Mouse (Mus musculus) cortical plate, adult 2 months (tissue): ENCODE measurements around the gene Selenov.

Experiments used
- CTCF ChIP-seq: fragments of 200-500 bp; IDR thresholded peaks from 2 replicates; pipeline ENCODE4 v1.5.1; 2011; ENCODE audit warnings: mild to moderate bottlenecking, control low read depth, low read length; ENCODE audit not compliant: insufficient read depth; ENCODE audit errors: extremely low read depth
- POLR2A ChIP-seq: fragments of 200-500 bp; IDR thresholded peaks from 2 replicates; pipeline ENCODE4 v1.6.1; 2011; ENCODE audit warnings: mild to moderate bottlenecking, low read length, control low read depth; ENCODE audit not compliant: insufficient read depth; ENCODE audit errors: extremely low read depth

GRCm38 (mm10) chr7:28265391-28265790, 25.6 kb downstream of the Selenov start:
- TF ChIP-seq POLR2A, result no peak
- TF ChIP-seq CTCF, result no peak
